18 mouse cellular contexts compared by ENCODE assay signal in genomic region chr4:150349680-150350101, GRCm38 (mm10).
DNase-seq lines count a peak whose midpoint lies in the region; ATAC-seq and TF ChIP-seq lines count a peak whose summit lies in the region.
"Had no signal": no experiment of that assay in that cellular context is flagged by ENCODE, and none has a peak within 500 bp of the region (broad histone marks: within the 10 kb centered on the region; RNA-seq: fewer than 3 reads in every experiment).

No protein-coding gene starts in this region.

- H3K9me3 ChIP-seq in liver, embryonic 15.5 days (replicated peaks) = no peaks in the 10 kb centered on the region
- H3K9me3 ChIP-seq in liver, postnatal 0 days (ENCODE audit: low read length) = no peaks in the 10 kb centered on the region
- no peaks in the 10 kb centered on the region for H3K9me3 ChIP-seq in forebrain, embryonic 15.5 days
- H3K9me3 ChIP-seq: embryonic facial prominence, embryonic 15.5 days; forebrain, embryonic 13.5 days; liver, embryonic 13.5 days; neural tube, embryonic 12.5 days had no signal

- TF ChIP-seq CTCF in liver, postnatal 0 days (IDR thresholded peaks at IDR 0.05; ENCODE audit: low read depth) = no peak

- H3K36me3 ChIP-seq in liver, embryonic 15.5 days (replicated peaks) = no peaks in the 10 kb centered on the region
- no peaks in the 10 kb centered on the region for H3K36me3 ChIP-seq in liver, postnatal 0 days (replicated peaks; ENCODE audit: insufficient read depth, low read length)
- H3K36me3 ChIP-seq in forebrain, embryonic 15.5 days = no peaks in the 10 kb centered on the region
- H3K36me3 ChIP-seq: embryonic facial prominence, embryonic 15.5 days; liver, embryonic 13.5 days; neural tube, embryonic 12.5 days had no signal

- no peak for TF ChIP-seq EP300 in liver, postnatal 0 days (IDR thresholded peaks at IDR 0.05; ENCODE audit: low read depth)

- H3K9ac ChIP-seq in liver, embryonic 15.5 days = no peak overlapping the region
- no peak overlapping the region for H3K9ac ChIP-seq in liver, postnatal 0 days (replicated peaks)
- H3K9ac ChIP-seq in forebrain, embryonic 15.5 days (replicated peaks) = no peak overlapping the region
- H3K9ac ChIP-seq: embryonic facial prominence, embryonic 15.5 days; forebrain, embryonic 13.5 days; liver, embryonic 13.5 days; neural tube, embryonic 12.5 days had no signal

- H3K27me3 ChIP-seq in liver, embryonic 15.5 days = no peaks in the 10 kb centered on the region
- no peaks in the 10 kb centered on the region for H3K27me3 ChIP-seq in liver, postnatal 0 days (ENCODE audit: insufficient read depth, low read length)
- H3K27me3 ChIP-seq in forebrain, embryonic 15.5 days = no peaks in the 10 kb centered on the region
- H3K27me3 ChIP-seq: embryonic facial prominence, embryonic 15.5 days; liver, embryonic 13.5 days; neural tube, embryonic 12.5 days had no signal

- H3K27ac ChIP-seq in liver, embryonic 15.5 days (replicated peaks) = no peak overlapping the region
- H3K27ac ChIP-seq in liver, postnatal 0 days (ENCODE audit: low read depth) = no peak overlapping the region
- H3K27ac ChIP-seq in forebrain, embryonic 15.5 days (replicated peaks) = no peak overlapping the region
- H3K27ac ChIP-seq: embryonic facial prominence, embryonic 15.5 days; forebrain, embryonic 13.5 days; kidney, postnatal 0 days; liver, embryonic 13.5 days; neural tube, embryonic 12.5 days had no signal

- peaks cover 9% of the 10 kb centered on the region for H3K4me1 ChIP-seq in liver, embryonic 15.5 days (replicated peaks)
- peaks cover 2% of the 10 kb centered on the region; the same call in 1 of the 2 replicates for H3K4me1 ChIP-seq in liver, postnatal 0 days (ENCODE audit: insufficient read depth)
- peaks cover 29% of the 10 kb centered on the region for H3K4me1 ChIP-seq in forebrain, embryonic 15.5 days

- H3K4me3 ChIP-seq in liver, embryonic 15.5 days (replicated peaks) = no peak overlapping the region
- H3K4me3 ChIP-seq in liver, postnatal 0 days (ENCODE audit: low read depth, low read length) = no peak overlapping the region
- no peak overlapping the region for H3K4me3 ChIP-seq in forebrain, embryonic 15.5 days
- H3K4me3 ChIP-seq: embryonic facial prominence, embryonic 15.5 days; forebrain, embryonic 13.5 days; liver, embryonic 13.5 days; neural tube, embryonic 12.5 days had no signal

- peak; percentile 32 for DNase-seq in embryo, embryonic 10.5 days (ENCODE audit: low spot score)
- DNase-seq in embryo, embryonic 11 days = no peak
- DNase-seq in liver, postnatal 0 days = no peak
- peak; percentile 78 for DNase-seq in MEL-GATA-1-ER (ENCODE audit: extremely low read depth, low read depth)
- no peak for DNase-seq in layer of hippocampus, adult 8-10 months (ENCODE audit: low spot score in 2 of 2)
- DNase-seq: adrenal gland, postnatal 14 days; gastrocnemius, postnatal 10 days; heart, postnatal 10 days; liver, embryonic 13.5 days; retina, postnatal 1 day had no signal

- WGBS in liver, embryonic 15.5 days (ENCODE audit: insufficient replicate concordance) = 37% methylated on average over 6 of the region's 6 CpGs
- 28% methylated on average over 6 of the region's 6 CpGs for WGBS in liver, postnatal 0 days (ENCODE audit: insufficient replicate concordance)
- 84% methylated on average over 6 of the region's 6 CpGs for WGBS in forebrain, embryonic 15.5 days

- no peak overlapping the region for H3K4me2 ChIP-seq in liver, embryonic 15.5 days
- no peak overlapping the region for H3K4me2 ChIP-seq in liver, postnatal 0 days (ENCODE audit: low read depth, low read length)
- no peak overlapping the region for H3K4me2 ChIP-seq in forebrain, embryonic 15.5 days (replicated peaks)
- H3K4me2 ChIP-seq: embryonic facial prominence, embryonic 15.5 days; forebrain, embryonic 13.5 days; liver, embryonic 13.5 days; neural tube, embryonic 12.5 days had no signal

- 0 out of 2 replicates have a peak, but pooled peaks have one; percentile 37 for ATAC-seq in liver, embryonic 15.5 days (ENCODE audit: insufficient read depth)
- ATAC-seq in liver, postnatal 0 days = no peak
- peak; percentile 86 for ATAC-seq in megakaryocyte, adult 5-6 weeks (ENCODE audit: poor library complexity, severe bottlenecking)
- ATAC-seq in forebrain, embryonic 15.5 days (replicated peaks) = no peak
- ATAC-seq: forebrain, embryonic 13.5 days; midbrain, embryonic 16.5 days had no signal

Comparison
In these comparisons a context has a peak if more than half of its experiments do, and no peak if none do; other contexts are left out.
1. DNase-seq: peak in embryo, embryonic 10.5 days (single experiment) and MEL-GATA-1-ER (single experiment); none in embryo, embryonic 11 days (single experiment), liver, postnatal 0 days (single experiment) and layer of hippocampus, adult 8-10 months (0 of 2).
2. ATAC-seq: peak in liver, embryonic 15.5 days (single experiment) and megakaryocyte, adult 5-6 weeks (single experiment); none in liver, postnatal 0 days (single experiment) and forebrain, embryonic 15.5 days (single experiment).